Mouse (Mus musculus) yolk sac, embryonic 10.5 days (tissue): Measurements from ENCODE around the gene Hp1bp3.
A peak's percentile ranks its signal among the peaks of the same experiment; 100 is the strongest.

ENCODE experiments used
- DNase-seq: peaks from one replicate; pipeline ENCODE4 v3.0.0-alpha.2; 2017; ENCODE audit warnings: low spot score

The Hp1bp3 gene

GRCm38 (mm10) chr4:138216200-138216890, at the start of gene Hp1bp3:
TSS of gene Hp1bp3 (plus strand) at chr4:138216296.
- DNase-seq, result peak; percentile 80

- no peak for DNase-seq
These were observed 49.6 kb upstream of the Hp1bp3 start for GRCm38 (mm10) chr4:138166519-138166918.

GRCm38 (mm10) chr4:138168162-138168561, 47.9 kb upstream of the Hp1bp3 start:
- DNase-seq, result no peak

- no peak for DNase-seq
These were observed 46.7 kb upstream of the Hp1bp3 start for GRCm38 (mm10) chr4:138169420-138169819.

GRCm38 (mm10) chr4:138172686-138173085, 43.4 kb upstream of the Hp1bp3 start:
- no peak for DNase-seq

- DNase-seq, result no peak
These were observed 36.7 kb upstream of the Hp1bp3 start for GRCm38 (mm10) chr4:138179391-138179790.

- no peak for DNase-seq
These were observed 35.4 kb upstream of the Hp1bp3 start for GRCm38 (mm10) chr4:138180719-138181118.

- DNase-seq, result no peak
These were observed 32.0 kb upstream of the Hp1bp3 start for GRCm38 (mm10) chr4:138184056-138184455.

- DNase-seq, result peak; percentile 23
These were observed 31.5 kb upstream of the Hp1bp3 start for GRCm38 (mm10) chr4:138184573-138184981.

- DNase-seq, result no peak
These were observed 30.1 kb upstream of the Hp1bp3 start for GRCm38 (mm10) chr4:138185961-138186360.

GRCm38 (mm10) chr4:138187995-138188394, 28.1 kb upstream of the Hp1bp3 start:
- DNase-seq, result no peak

- no peak for DNase-seq
These were observed 23.5 kb upstream of the Hp1bp3 start for GRCm38 (mm10) chr4:138192561-138192960.

GRCm38 (mm10) chr4:138200769-138201168, 15.3 kb upstream of the Hp1bp3 start:
- DNase-seq, result no peak

- DNase-seq, result no peak
These were observed 14.4 kb upstream of the Hp1bp3 start for GRCm38 (mm10) chr4:138201696-138202095.

- DNase-seq, result no peak
These were observed 6.0 kb upstream of the Hp1bp3 start for GRCm38 (mm10) chr4:138210116-138210515.

GRCm38 (mm10) chr4:138213861-138214260, 2.2 kb upstream of the Hp1bp3 start:
- DNase-seq, result no peak

- no peak for DNase-seq
These were observed 361 bp upstream of the Hp1bp3 start for GRCm38 (mm10) chr4:138215671-138216199.

- DNase-seq, result peak; percentile 98
These were observed 846 bp downstream of the Hp1bp3 start for GRCm38 (mm10) chr4:138216891-138217392.

- no peak for DNase-seq
These were observed 1.3 kb downstream of the Hp1bp3 start for GRCm38 (mm10) chr4:138217441-138217840.

GRCm38 (mm10) chr4:138217951-138218685, 2.0 kb downstream of the Hp1bp3 start:
- no peak for DNase-seq

GRCm38 (mm10) chr4:138219331-138219730, 3.2 kb downstream of the Hp1bp3 start:
- no peak for DNase-seq

GRCm38 (mm10) chr4:138220761-138221160, 4.7 kb downstream of the Hp1bp3 start:
- DNase-seq, result no peak

- DNase-seq, result no peak
These were observed 5.3 kb downstream of the Hp1bp3 start for GRCm38 (mm10) chr4:138221406-138221805.
